Mouse (Mus musculus) lung, postnatal 36 days (tissue): ENCODE results near the gene Sec1.

ENCODE experiments used
- DNase-seq: peaks from one replicate; pipeline ENCODE4 v3.0.0; 2022; ENCODE audit warnings: mixed read lengths

The Sec1 gene

DNA sequence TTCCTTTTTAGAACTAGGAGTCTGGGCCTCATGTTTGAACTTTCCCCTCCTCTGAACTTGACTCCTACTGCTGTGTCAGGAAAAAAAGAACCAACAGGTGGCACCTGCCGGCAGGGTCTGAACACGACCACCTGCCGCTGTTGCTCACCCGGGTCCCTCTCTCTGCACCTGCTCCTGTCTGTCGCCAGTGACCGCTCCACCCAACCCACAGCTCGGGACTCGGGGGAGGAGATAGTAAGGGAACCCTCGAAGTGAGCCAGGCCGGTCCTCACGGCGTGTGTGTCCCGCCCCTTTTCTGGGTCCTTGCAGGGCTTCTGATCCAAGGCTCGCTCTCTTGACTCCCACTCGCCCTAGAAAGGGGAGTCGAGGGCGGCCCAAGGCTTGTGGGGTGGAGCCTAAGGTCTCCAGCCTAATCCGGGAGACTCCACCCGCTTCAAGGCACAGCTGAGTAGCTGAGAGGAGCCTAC, 54.6 kb downstream of the Sec1 start, which contains the start of gene Mamstr:
Mamstr (plus strand) TSS at position 417 of the 467 bp plus-strand sequence.
- no peak for DNase-seq

DNA sequence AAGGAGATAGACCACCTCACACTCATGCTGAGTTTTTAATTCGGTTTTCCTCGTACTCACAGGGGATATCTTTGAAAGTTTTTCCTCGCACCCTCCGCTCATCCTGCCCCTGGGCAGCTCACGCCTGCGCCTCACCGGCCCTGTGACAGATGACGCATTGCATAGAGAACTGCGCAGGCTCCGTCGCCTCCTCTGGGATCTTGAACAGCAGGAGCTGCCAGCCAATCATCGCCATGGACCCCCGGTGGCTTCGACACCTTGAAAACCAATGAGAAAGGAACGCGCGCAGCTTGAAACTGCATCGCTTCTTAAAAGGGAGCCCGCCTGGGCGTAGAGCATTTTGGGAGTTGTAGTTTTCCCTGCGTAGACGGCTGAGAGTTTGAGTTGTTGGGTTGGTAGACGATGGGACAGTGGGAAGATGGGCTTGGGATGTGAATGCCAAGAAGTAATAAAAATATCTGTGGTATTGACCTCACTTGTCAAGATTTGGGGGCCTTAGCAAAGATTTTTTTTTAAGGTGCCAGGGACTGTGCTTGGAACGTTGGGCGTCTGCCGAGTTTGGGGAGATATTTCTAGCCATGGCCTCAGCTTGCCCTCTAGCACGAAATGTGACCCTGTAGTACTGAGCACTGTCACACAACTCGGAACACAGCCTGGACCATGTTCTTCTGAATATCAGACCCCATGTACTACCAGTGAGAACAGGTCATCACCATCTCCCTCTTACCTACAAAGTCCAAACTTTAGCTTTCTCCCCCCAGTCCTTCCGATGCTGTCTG, 55.4 kb downstream of the Sec1 start:
- peak; percentile 94 for DNase-seq

DNA sequence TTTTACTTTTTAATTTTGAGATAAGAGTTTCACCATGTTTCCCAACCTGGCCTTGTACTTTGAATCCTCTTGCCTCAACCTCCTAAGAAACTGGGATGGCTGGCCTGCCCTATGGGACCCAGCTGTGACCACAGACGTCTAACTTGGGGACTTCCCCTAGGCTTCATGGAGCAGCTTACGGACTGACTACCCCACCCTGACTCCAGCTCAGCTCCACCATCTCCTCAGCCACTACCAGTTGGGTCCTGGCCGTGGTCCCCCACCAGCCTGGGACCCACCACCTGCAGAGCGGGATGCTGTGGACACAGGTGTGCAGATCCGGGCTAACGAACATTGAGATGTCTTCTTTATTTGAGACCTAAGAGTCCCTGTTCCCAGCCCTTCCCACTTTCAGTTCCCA, 56.5 kb downstream of the Sec1 start:
- DNase-seq: no peak

DNA sequence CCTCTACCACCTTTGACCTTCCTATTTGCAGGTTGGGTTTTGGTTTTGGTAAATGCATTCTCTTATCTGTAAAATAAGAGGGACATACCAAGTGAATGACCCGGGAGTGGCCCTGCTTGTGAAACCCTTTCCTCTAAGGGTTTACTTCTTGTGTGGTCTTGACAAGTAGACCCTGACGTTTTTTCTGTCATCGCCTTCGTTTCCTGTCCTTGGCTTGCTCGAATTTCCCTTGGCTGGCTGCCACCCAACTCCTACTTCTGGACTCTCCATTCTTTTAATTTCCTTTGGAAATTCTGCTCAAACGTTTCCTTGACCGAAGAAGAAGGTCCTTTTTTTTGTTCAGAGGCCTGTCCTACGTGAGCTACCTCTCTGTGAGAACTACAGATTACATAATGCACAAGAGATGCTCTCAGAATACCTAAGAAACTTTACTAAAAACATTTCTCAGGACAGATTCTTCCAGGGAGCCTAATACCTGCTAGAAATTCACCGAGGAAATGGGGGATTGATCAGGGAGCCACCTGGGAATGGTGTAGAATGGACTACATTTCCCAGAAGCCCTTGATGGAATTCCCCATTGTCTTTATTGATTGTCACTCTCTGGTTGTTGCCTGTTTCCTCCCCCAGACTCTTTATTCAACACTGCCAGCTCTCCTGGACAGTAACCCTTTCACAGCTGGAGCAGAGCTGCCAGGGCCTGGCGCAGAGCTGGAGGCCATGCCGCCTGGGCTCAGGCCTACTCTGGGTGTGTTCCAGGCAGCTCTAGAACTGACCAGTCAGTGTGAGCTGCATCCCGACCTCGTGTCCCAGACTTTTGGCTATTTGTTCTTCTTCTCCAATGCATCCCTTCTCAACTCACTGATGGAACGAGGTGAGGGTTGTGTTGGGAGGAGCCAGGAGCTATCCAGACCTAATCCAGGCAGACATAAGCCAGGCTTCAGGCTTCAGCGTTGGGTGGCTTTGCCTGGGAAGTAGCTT, 58.2 kb downstream of the Sec1 start:
- peak; percentile 69 for DNase-seq

DNA sequence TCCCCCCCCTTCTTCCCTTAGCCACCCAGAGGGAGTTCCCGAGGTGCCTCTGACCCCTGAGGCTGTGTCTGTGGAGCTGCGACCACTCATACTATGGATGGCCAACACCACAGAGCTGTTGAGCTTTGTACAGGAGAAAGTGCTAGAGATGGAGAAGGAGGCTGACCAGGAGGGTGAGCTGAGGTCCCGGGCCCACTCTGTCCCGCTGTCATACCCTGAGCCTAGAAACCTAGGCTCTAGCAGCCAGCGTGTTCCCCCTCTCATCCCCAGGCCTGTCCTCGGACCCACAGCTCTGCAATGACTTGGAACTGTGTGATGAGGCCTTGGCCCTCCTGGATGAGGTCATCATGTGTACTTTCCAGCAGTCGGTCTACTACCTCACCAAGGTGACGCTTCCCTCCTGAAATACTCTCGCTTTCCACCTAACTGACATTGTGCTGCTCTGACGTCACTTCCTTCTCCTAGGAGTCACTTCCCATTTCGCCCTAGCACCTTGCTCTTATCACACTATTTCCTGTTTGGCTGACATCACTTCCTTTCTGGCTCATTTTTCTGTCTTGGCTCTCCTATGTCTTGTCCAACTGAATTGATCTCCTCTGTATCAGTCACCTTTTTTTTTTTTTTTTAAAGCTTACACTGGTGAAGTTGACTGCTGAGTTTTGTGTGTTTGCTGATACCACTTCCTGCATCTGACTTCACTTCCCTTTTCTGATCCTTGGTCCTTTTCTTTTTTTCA, 59.1 kb downstream of the Sec1 start:
- peak; percentile 78 for DNase-seq

DNA sequence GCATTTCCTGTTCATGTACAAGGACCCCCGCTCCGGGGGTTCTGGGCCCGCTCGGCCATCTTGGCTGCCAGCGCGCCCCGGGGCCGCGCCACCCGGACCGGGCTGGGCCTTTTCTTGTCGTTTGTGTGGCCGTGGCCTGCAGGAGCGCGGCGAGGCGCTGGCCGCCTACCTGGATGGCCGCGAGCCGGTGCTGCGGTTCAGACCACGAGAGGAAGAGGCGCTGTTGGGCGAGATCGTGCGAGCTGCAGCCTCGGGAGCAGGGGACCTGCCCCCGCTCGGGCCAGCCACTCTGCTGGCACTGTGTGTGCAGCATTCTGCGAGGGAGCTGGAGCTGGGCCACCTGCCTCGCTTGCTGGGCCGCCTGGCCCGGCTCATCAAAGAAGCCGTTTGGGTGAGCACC, 61.7 kb downstream of the Sec1 start:
- DNase-seq: no peak

DNA sequence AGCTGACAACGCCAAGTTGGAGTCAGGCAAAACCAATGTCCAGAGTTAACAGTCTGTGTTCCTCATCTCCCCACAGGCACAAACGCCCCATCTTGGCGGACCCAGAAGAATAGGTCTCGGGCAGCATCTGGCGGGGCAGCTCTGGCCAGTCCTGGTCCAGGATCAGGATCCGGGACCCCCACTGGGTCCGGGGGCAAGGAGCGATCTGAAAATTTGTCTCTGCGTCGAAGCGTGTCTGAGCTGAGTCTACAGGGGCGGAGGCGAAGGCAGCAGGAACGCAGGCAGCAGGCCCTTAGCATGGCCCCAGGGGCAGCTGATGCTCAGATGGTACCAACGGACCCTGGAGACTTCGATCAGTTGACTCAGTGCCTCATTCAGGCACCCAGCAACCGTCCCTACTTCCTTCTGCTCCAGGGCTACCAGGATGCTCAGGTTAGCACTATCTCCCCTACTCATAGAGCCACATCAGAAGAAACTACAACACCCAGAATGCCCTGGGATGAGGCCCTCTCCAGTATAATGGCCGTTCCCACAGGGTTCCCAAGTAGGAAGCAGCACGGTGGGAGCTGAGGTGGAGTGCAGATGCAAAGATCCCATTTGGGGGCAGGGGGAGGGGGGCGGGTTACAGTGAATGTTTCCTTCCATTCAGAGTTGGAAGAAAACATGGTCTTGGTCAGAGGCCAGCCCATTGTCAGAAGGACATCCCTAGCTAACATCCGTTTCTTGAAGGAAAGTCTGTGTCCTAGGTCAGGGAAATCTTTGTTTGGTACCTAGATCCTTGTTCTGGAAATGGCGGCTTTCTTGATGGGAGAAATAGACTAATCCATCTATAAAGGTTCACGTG, 63.9 kb downstream of the Sec1 start:
- peak; percentile 63 for DNase-seq

DNA sequence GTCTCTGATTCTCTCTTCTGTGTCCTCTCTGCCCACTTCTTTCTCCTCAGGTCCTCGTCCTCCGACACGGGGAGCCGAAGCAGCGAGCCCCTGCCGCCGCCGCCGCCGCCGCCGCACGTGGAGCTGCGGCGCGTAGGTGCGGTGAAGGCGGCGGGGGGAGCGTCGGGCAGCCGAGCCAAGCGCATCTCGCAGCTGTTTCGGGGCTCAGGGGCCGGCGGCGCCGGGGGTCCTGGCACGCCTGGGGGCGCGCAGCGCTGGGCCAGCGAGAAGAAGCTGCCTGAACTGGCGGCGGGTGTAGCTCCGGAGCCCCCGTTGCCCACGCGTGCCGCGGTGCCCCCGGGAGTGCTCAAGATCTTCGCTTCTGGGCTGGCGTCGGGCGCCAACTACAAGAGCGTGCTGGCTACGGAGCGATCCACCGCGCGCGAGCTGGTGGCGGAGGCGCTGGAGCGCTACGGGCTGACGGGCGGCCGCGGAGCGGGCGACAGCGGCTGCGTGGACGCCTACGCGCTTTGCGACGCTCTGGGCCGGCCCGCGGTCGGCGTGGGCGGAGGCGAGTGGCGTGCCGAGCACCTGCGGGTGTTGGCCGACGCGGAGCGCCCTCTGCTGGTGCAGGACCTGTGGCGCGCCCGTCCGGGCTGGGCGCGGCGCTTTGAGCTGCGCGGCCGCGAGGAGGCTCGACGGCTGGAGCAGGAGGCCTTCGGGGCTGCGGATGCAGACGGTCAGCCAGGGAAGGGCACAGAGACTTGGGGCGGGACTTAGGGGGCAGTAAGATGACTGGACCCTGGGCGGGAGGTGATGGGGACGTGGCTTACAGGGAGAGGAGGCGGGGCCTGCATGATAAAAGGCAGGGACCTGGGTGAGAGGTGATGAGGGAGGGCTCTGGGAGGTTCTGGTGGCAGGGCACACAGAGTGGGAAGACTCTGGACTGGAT, 65.6 kb downstream of the Sec1 start:
- DNase-seq: peak; percentile 93
